Mouse (Mus musculus) layer of hippocampus, adult 2 months (tissue): ENCODE measurements around the gene Eya2. TPM values are rescaled to one million over a fixed set of nuclear protein-coding genes. Genes with fewer than 3 reads are reported as not detected.
A peak's percentile ranks its signal among the peaks of the same experiment; 100 is the strongest.

Source experiments
- DNase-seq, 2 experiments: peaks; one replicate each; pipeline ENCODE4 v3.0.0; 2022; ENCODE audit warnings: low spot score in 2 of 2
- H3K27ac ChIP-seq: fragments of 200-600 bp; 2 replicates; pipeline ENCODE4 v1.8.1; 2022
- H3K4me3 ChIP-seq: fragments of 200-600 bp; 2 replicates; pipeline ENCODE4 v1.8.1; 2022; ENCODE audit warnings: mild to moderate bottlenecking
- CTCF ChIP-seq: fragments of 200-600 bp; conservative IDR thresholded peaks from 2 replicates; pipeline ENCODE4 v1.8.1; 2022; ENCODE audit warnings: antibody characterized with exemption, mild to moderate bottlenecking, moderate library complexity
- total RNA-seq, 2 experiments: library from RNA; stranded (reverse); gene quantifications; 2 replicates each; pipeline ENCODE4 v1.2.3; 2021

Eya2 gene
- total RNA-seq, 2 experiments from 2014 or later, result 2.0 to 2.9 TPM

DNA sequence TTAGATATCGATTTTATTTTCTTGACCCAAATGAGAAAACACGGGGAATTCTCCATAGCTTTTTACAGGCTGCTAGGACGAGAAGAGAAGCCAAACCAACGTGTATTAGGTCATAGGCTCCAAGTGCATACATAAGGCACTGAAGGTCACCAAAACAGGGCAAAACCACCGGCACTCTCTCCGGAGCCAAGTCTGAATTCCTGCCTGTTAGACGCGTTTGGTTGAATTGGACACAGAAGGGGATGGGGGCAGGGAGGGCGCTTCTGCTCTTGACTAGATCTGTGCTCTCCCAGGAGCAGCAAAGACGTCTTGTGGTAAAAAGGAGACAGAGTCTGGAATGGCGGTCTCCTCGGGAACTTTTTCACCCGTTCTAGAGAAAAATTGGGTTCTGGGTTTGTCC is 6.1 kb downstream of the Eya2 start:
- no peak for DNase-seq
- no peak overlapping the region for H3K4me3 ChIP-seq
- no peak overlapping the region for H3K27ac ChIP-seq
- no peak for TF ChIP-seq CTCF

DNA sequence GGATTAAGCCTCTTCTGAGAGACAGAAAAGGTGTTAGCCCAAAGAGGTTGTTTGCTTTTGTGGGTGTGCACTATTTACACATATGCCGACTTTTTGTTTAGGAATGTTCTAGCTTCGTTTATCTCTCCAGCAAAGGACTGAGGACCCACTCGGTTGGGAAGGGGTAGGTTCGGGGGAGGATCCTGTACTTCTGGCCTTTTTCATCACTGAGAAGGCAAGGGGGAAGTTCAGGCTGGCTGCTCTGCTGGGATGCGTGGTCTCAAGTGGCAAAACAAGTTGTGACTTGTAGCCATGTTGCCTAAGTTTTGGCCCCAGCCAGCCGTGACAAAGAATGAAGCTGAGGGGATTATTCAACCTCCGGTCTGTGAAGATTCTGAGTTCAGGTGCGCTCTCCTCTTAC is 6.8 kb downstream of the Eya2 start:
- no peak for TF ChIP-seq CTCF
- no peak for DNase-seq
- Histone ChIP-seq H3K27ac (no peak overlapping the region), H3K4me3 (no peak overlapping the region)

DNA sequence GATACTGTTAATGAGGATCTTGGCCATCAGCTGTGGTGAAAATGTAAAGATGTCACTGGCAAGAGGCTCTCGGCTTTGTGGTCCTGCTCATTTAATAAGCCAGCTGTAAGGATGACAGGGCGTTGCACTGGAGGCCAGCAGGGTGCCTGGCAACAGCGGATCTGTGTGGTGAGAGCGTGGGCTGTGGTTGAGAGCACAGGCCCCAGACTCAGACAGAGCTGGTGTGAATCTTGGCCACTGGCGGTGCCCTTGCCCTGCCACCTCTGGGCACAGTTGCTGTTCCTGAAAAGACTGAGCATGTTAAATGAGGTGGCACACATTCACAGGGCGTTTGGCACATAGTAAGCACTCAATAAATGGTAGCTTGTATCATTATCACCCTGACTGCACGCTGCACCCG is 8.9 kb downstream of the Eya2 start:
- no peak overlapping the region for H3K4me3 ChIP-seq
- no peak for TF ChIP-seq CTCF
- DNase-seq, result no peak
- no peak overlapping the region for H3K27ac ChIP-seq

GRCm38 (mm10) chr2:165611551-165612253 is 16.9 kb downstream of the Eya2 start:
- H3K27ac ChIP-seq, result no peak overlapping the region
- no peak for DNase-seq
- H3K4me3 ChIP-seq, result no peak overlapping the region
- no peak for TF ChIP-seq CTCF

GRCm38 (mm10) chr2:165613741-165614339 is 19.0 kb downstream of the Eya2 start:
- TF ChIP-seq CTCF, result peak; percentile 61
- Histone ChIP-seq H3K4me3 (no peak overlapping the region), H3K27ac (peak overlapping the region; percentile 53; the same call in 1 of the 2 replicates)
- peak; percentile 28 to 44 for DNase-seq

GRCm38 (mm10) chr2:165621488-165621887 is 26.7 kb downstream of the Eya2 start:
- no peak for TF ChIP-seq CTCF
- Histone ChIP-seq H3K27ac (no peak overlapping the region), H3K4me3 (no peak overlapping the region)
- no peak for DNase-seq

DNA sequence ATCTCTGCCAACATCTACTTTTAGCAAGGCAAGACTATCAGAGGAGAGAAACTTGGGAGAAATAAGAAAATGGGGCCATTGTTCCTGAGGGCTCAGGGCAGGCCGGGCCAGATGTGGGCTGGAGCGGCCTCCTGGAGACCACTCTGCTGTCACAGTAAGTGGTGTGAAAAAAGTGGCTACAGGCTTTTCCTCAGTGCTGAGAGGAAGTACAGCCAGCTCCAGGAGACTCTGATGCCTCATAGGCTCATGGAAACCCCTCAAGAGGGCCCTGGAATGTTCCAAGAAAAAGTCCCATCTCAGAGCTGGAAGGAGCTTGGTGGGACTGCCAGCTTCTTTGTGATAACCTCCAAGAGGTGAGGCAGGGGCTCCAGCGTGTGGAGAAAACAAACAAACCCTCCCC is 27.8 kb downstream of the Eya2 start:
- Histone ChIP-seq H3K27ac (no peak overlapping the region), H3K4me3 (no peak overlapping the region)
- TF ChIP-seq CTCF, result no peak
- DNase-seq, result no peak

GRCm38 (mm10) chr2:165626826-165627225 is 32.0 kb downstream of the Eya2 start:
- no peak for DNase-seq
- no peak for TF ChIP-seq CTCF
- H3K27ac ChIP-seq, result no peak overlapping the region
- H3K4me3 ChIP-seq, result no peak overlapping the region

DNA sequence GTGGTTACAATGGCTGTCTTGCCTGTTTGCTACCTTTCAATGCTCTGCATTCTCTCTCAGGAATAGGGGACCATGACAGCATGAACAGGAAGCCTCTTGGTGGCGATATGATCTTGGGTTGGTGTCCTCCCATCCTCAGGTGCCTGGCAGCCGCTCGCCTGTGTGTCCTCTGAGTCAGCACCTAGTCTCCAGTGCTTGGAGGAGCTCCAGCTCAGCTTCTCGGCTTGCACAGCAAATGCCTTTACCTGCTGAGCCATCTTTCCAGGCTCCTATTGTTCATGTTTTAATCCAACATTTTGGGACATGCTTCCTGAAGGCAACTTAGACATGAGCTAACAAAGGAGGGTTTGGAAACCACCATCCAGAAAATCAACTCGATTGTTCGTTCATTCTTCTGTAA is 33.1 kb downstream of the Eya2 start:
- no peak for TF ChIP-seq CTCF
- Histone ChIP-seq H3K27ac (no peak overlapping the region), H3K4me3 (no peak overlapping the region)
- no peak for DNase-seq

GRCm38 (mm10) chr2:165629900-165630299 is 35.1 kb downstream of the Eya2 start:
- no peak overlapping the region for H3K27ac ChIP-seq
- no peak overlapping the region for H3K4me3 ChIP-seq
- no peak for TF ChIP-seq CTCF
- no peak for DNase-seq

- no peak overlapping the region for H3K27ac ChIP-seq
- H3K4me3 ChIP-seq, result no peak overlapping the region
- no peak for TF ChIP-seq CTCF
- DNase-seq, result no peak
Observed at GRCm38 (mm10) chr2:165633011-165633785, 38.4 kb downstream of the Eya2 start.

- Histone ChIP-seq H3K27ac (no peak overlapping the region), H3K4me3 (no peak overlapping the region)
- TF ChIP-seq CTCF, result no peak
- DNase-seq, result no peak
Observed at GRCm38 (mm10) chr2:165634481-165634880, 39.6 kb downstream of the Eya2 start.

GRCm38 (mm10) chr2:165639075-165639755 is 44.4 kb downstream of the Eya2 start:
- Histone ChIP-seq H3K27ac (no peak overlapping the region), H3K4me3 (no peak overlapping the region)
- DNase-seq, result no peak
- no peak for TF ChIP-seq CTCF
